Mouse (Mus musculus) E14TG2a.4 (cell line): Measurements from ENCODE around the gene Topaz1.

Experiments
- H3K27me3 ChIP-seq: 2 replicates; pipeline ENCODE4 v1.6.1; 2014; ENCODE audit warnings: low read length, control low read depth; ENCODE audit not compliant: insufficient read depth
- H3K36me3 ChIP-seq: 2 replicates; pipeline ENCODE4 v1.6.1; 2014; ENCODE audit warnings: low read length, control low read depth; ENCODE audit not compliant: insufficient read depth
- H3K4me1 ChIP-seq: replicated peaks from 2 replicates; pipeline ENCODE4 v1.6.1; 2014; ENCODE audit warnings: low read depth, low read length, control low read depth
- H3K4me3 ChIP-seq: replicated peaks from 2 replicates; pipeline ENCODE4 v1.5.1; 2014; ENCODE audit warnings: mild to moderate bottlenecking, low read length
- H3K9me3 ChIP-seq: 2 replicates; pipeline ENCODE4 v1.6.1; 2014; ENCODE audit warnings: low read length, control low read depth
- CTCF ChIP-seq: conservative IDR thresholded peaks from 2 replicates; pipeline ENCODE4 v1.5.1; 2014; ENCODE audit warnings: low read length
- NANOG ChIP-seq: IDR thresholded peaks from 2 replicates; pipeline ENCODE4 v1.6.1; 2014; ENCODE audit warnings: borderline replicate concordance, low read length, mixed read lengths
- POU5F1 ChIP-seq: IDR thresholded peaks from 2 replicates; pipeline ENCODE4 v1.6.1; 2014; ENCODE audit warnings: low read length, borderline replicate concordance

Topaz1 gene

GRCm38 (mm10) chr9:122733222-122733621, 13.9 kb upstream of the Topaz1 start:
- no peaks in the 10 kb centered on the region; the same call in 1 of the 2 replicates for H3K4me1 ChIP-seq
- TF ChIP-seq NANOG = no peak
- TF ChIP-seq POU5F1 = no peak
- TF ChIP-seq CTCF = no peak
- peaks cover 20% of the 10 kb centered on the region for H3K27me3 ChIP-seq
- H3K4me3 ChIP-seq = no peak overlapping the region
- no peaks in the 10 kb centered on the region for H3K36me3 ChIP-seq
- no peaks in the 10 kb centered on the region for H3K9me3 ChIP-seq

GRCm38 (mm10) chr9:122734934-122735333, 12.2 kb upstream of the Topaz1 start:
- peaks cover 4% of the 10 kb centered on the region; the same call in 1 of the 2 replicates for H3K9me3 ChIP-seq
- TF ChIP-seq CTCF = no peak
- TF ChIP-seq POU5F1 = no peak
- TF ChIP-seq NANOG = no peak
- peaks cover 18% of the 10 kb centered on the region for H3K27me3 ChIP-seq
- no peaks in the 10 kb centered on the region for H3K36me3 ChIP-seq
- H3K4me1 ChIP-seq = no peaks in the 10 kb centered on the region; the same call in 1 of the 2 replicates
- no peak overlapping the region for H3K4me3 ChIP-seq

- TF ChIP-seq POU5F1 (no peak), NANOG (no peak)
- Histone ChIP-seq H3K36me3 (no peaks in the 10 kb centered on the region), H3K4me3 (no peak overlapping the region), H3K27me3 (peaks cover 10% of the 10 kb centered on the region), H3K9me3 (peaks cover 4% of the 10 kb centered on the region; the same call in 1 of the 2 replicates), H3K4me1 (no peaks in the 10 kb centered on the region; the same call in 1 of the 2 replicates)
These were observed 11.1 kb upstream of the Topaz1 start for GRCm38 (mm10) chr9:122736001-122736400.

DNA sequence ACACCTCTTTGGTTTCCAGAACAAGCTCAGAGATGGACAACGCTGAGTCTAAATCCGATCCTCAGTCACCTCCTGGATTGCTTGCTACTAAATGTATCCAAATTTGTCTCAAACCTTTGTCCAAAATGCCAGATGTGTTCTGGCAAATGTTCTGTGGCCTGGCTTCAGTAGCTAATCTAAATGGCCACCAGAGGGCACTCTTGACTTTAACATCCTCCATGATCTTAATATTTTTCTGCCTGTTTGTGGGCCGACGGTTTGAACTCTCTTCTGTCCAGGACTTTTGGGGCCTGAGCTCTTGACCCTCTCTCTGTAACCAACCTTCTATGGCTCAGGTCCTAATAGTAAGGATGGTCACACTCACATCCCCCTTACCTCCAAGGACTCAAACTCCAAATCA, 10.4 kb upstream of the Topaz1 start:
- peaks cover 14% of the 10 kb centered on the region for H3K27me3 ChIP-seq
- no peak overlapping the region for H3K4me3 ChIP-seq
- TF ChIP-seq POU5F1 (no peak), CTCF (peak; percentile 71)
- H3K9me3 ChIP-seq = peaks cover 8% of the 10 kb centered on the region; the same call in 1 of the 2 replicates
- no peaks in the 10 kb centered on the region for H3K36me3 ChIP-seq
- no peaks in the 10 kb centered on the region; the same call in 1 of the 2 replicates for H3K4me1 ChIP-seq

- H3K36me3 ChIP-seq = no peaks in the 10 kb centered on the region
- H3K27me3 ChIP-seq = peaks cover 25% of the 10 kb centered on the region
- H3K9me3 ChIP-seq = peaks cover 18% of the 10 kb centered on the region; the same call in 1 of the 2 replicates
- H3K4me3 ChIP-seq = no peak overlapping the region
- H3K4me1 ChIP-seq = no peaks in the 10 kb centered on the region; the same call in 1 of the 2 replicates
- TF ChIP-seq NANOG = no peak
- TF ChIP-seq POU5F1 = no peak
- no peak for TF ChIP-seq CTCF
These were observed 1.3 kb upstream of the Topaz1 start for GRCm38 (mm10) chr9:122745879-122746278.

DNA sequence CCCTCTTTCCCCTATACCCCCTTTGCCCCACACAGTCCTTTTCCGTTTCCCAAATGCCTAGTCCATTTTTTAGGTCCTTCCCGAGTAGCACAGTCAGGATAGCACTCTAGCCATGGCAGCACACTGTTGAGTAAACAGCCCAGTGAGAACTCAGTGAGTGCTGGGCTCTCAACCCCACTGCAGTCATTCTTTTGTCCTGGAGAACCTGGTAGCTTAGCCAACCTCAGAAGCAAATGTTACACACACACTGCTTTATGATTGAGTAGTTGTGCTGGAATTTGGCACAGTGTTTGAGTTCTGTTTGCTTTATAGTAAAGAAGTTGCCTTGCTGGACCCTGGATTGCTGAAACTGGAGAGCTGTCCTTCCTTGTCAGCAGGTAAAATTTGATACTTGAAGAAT, 10.5 kb downstream of the Topaz1 start:
- no peaks in the 10 kb centered on the region for H3K4me1 ChIP-seq
- no peaks in the 10 kb centered on the region for H3K36me3 ChIP-seq
- no peak for TF ChIP-seq CTCF
- TF ChIP-seq POU5F1 = no peak
- TF ChIP-seq NANOG = no peak
- H3K9me3 ChIP-seq = peaks cover 34% of the 10 kb centered on the region
- H3K27me3 ChIP-seq = no peaks in the 10 kb centered on the region
- H3K4me3 ChIP-seq = no peak overlapping the region

DNA sequence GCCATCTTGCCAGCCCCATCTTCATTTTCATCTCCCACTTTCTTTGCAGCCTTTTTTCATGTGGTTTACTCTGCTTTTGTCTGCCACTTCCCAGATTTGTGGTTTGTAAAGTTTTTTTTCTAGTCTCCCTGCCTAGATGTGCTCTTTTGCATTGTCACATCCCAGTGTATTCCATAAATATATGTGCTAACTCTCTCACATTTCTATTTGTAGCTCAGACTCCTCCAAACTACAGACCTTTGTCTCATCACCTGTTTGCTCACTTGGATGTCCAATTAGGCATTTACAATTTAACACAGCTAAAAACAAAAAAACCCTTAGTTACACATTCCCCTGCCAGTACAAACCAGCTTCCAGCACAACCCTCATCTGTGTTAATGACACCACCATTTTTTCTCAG, 13.0 kb downstream of the Topaz1 start:
- Histone ChIP-seq H3K4me3 (no peak overlapping the region), H3K4me1 (no peaks in the 10 kb centered on the region), H3K27me3 (no peaks in the 10 kb centered on the region), H3K9me3 (peaks cover 26% of the 10 kb centered on the region), H3K36me3 (no peaks in the 10 kb centered on the region)
- TF ChIP-seq POU5F1 (no peak), CTCF (no peak), NANOG (no peak)

- no peaks in the 10 kb centered on the region for H3K27me3 ChIP-seq
- H3K4me3 ChIP-seq = no peak overlapping the region
- TF ChIP-seq CTCF (no peak), NANOG (no peak), POU5F1 (no peak)
These were observed 38.1 kb downstream of the Topaz1 start for GRCm38 (mm10) chr9:122785231-122785630.

DNA sequence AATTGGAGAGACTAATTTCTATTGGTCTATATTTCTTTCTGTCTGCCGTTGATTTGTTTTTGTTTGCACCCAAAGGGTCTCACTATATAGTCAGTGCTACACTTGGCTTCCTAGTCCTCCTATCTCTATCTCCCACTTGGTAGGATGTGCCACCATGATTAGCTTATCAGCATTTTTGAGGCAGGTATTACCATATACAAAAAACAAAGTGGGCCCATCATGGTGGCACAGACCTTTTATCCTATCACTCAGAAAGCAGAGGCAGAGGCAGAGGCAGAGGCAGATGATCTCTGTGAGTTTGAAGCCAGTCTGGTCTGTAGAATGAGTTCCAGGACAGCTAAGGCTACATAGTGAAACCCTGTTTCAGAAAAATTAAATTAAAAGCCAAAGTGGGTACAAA, 39.4 kb downstream of the Topaz1 start:
- no peaks in the 10 kb centered on the region for H3K36me3 ChIP-seq
- TF ChIP-seq NANOG (no peak), POU5F1 (no peak), CTCF (no peak)
- H3K4me1 ChIP-seq = no peaks in the 10 kb centered on the region
- H3K4me3 ChIP-seq = no peak overlapping the region
- H3K27me3 ChIP-seq = no peaks in the 10 kb centered on the region
- no peaks in the 10 kb centered on the region for H3K9me3 ChIP-seq

More at GRCm38 (mm10) chr9:122785231-122785630, 38.1 kb downstream of the Topaz1 start:
- Histone ChIP-seq H3K9me3 (no peaks in the 10 kb centered on the region), H3K36me3 (no peaks in the 10 kb centered on the region), H3K4me1 (no peaks in the 10 kb centered on the region)
